Mouse (Mus musculus) liver, embryonic 14.5 days (tissue): Measurements from ENCODE around the gene Ddx25.

Experiments used
- CTCF ChIP-seq: IDR thresholded peaks from 2 replicates; pipeline ENCODE4 v1.5.1; 2016; ENCODE audit warnings: antibody characterized with exemption, low read depth, control low read depth
- EP300 ChIP-seq: IDR thresholded peaks from 2 replicates; pipeline ENCODE4 v1.6.1; 2016; ENCODE audit warnings: antibody characterized with exemption, low read depth

DNA sequence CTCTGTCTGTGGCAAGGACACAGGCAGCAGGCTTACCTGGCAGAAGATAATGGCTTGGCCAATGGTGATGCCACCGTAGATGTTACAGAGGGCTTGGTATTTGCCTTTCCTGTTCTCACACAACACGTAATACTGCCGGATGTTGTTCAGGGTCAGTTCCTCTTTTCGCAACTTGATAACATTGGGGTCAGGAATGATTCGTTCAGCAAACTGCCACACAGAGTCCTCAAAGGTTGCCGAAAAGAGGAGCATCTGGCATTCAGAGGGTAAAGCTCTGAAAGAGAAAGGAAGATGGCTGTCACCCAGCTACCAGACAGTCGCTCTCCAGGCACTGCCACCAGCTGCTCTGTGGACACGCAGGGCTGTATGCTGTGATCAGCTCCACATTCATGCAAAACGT lies 11.6 kb downstream of the Ddx25 start:
- TF ChIP-seq CTCF (no peak), EP300 (no peak)
